Mouse (Mus musculus) hindbrain, embryonic 11.5 days (tissue): ENCODE results near the gene Gale. TPM values are rescaled to one million over a fixed set of nuclear protein-coding genes. Genes with fewer than 3 reads are reported as not detected.

ENCODE experiments used
- ATAC-seq: fragments of 200-750 bp; cut with Nextera tagmentation; 2 replicates; pipeline ENCODE4 v1.8.0; 2017; ENCODE audit warnings: mild to moderate bottlenecking, moderate TSS enrichment, moderate library complexity; ENCODE audit not compliant: low FRiP score
- DNase-seq: peaks from one replicate; pipeline ENCODE4 v3.0.0-alpha.2; 2015; ENCODE audit warnings: low spot score
- H3K27ac ChIP-seq: fragments of 300-500 bp; sonication (generic); 2 replicates; pipeline ENCODE4 v1.5.1; 2014; ENCODE audit warnings: mild to moderate bottlenecking, low read depth, low read length
- H3K27me3 ChIP-seq: fragments of 300-500 bp; sonication (generic); 2 replicates; pipeline ENCODE4 v1.6.1; 2014; ENCODE audit warnings: mild to moderate bottlenecking, low read length, moderate library complexity, mixed read lengths; ENCODE audit not compliant: control insufficient read depth, insufficient read depth
- H3K36me3 ChIP-seq: fragments of 300-500 bp; sonication (generic); 2 replicates; pipeline ENCODE4 v1.6.1; 2014; ENCODE audit warnings: mild to moderate bottlenecking, low read length, moderate library complexity, mixed read lengths; ENCODE audit not compliant: control insufficient read depth, insufficient read depth
- H3K4me1 ChIP-seq: fragments of 300-500 bp; sonication (generic); replicated peaks from 2 replicates; pipeline ENCODE4 v1.6.1; 2014; ENCODE audit warnings: low read length, mixed read lengths; ENCODE audit not compliant: control insufficient read depth, insufficient read depth
- H3K4me2 ChIP-seq: fragments of 300-500 bp; sonication (generic); replicated peaks from 2 replicates; pipeline ENCODE4 v1.6.1; 2014; ENCODE audit warnings: mild to moderate bottlenecking, low read depth, low read length
- H3K4me3 ChIP-seq: fragments of 300-500 bp; sonication (generic); 2 replicates; pipeline ENCODE4 v1.5.1; 2014; ENCODE audit warnings: low read depth, low read length
- H3K9ac ChIP-seq: fragments of 300-500 bp; sonication (generic); 2 replicates; pipeline ENCODE4 v1.6.1; 2014; ENCODE audit warnings: low read depth, low read length
- H3K9me3 ChIP-seq: fragments of 300-500 bp; sonication (generic); 2 replicates; pipeline ENCODE4 v1.6.1; 2016; ENCODE audit warnings: low read length; ENCODE audit not compliant: control insufficient read depth
- WGBS: fragments of 180-500 bp; shearing (Covaris S2); extraction: QIAGEN DNeasy Blood & Tissue Kit; methylation state at CpG from one replicate; pipeline ENCODE4 v1.1.7; 2014; 5-methylcytosine and 5-hydroxymethylcytosine counted together
- polyA plus RNA-seq: library from polyadenylated mRNA; unstranded; fragments of >200 nt; fragmentation: Nextera tagmentation; extraction: Ambion mirVana; gene quantifications from 2 replicates; pipeline ENCODE4 v1.2.1, GENCODE M21; 2014

The Gale gene
- polyA plus RNA-seq, 1 experiment from 2014 or later, result 27.9 TPM

- Histone ChIP-seq H3K27me3 (no peaks in the 10 kb centered on the region), H3K9ac (no peak overlapping the region), H3K9me3 (no peaks in the 10 kb centered on the region), H3K27ac (no peak overlapping the region), H3K36me3 (no peaks in the 10 kb centered on the region; the same call in 1 of the 2 replicates), H3K4me2 (no peak overlapping the region), H3K4me1 (no peaks in the 10 kb centered on the region; the same call in 1 of the 2 replicates), H3K4me3 (no peak overlapping the region)
- ATAC-seq, result no peak
- no peak for DNase-seq
- WGBS, result 89% methylated on average over 10 of the region's 10 CpGs
These were observed 14.1 kb upstream of the Gale start for GRCm38 (mm10) chr4:135949475-135949874.

DNA sequence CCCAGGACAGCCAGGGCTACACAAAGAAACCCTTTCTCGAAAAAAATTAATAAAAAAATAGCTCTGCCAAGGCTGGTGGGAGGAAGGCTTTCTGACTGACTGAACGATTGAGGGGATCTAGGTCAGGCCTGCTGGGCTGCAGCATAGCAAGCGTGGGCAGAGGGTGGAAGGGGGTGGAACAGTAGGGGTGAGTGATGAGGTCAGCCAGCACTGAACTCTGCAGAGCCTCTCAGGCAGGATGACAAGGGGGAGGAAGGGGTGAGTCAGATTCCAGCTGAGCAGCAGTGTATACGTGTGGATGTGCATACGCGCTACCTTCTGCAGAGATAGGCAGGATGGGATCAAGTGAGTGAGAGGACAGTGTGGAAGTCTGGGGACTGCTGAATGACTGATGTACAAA lies 13.6 kb upstream of the Gale start:
- Histone ChIP-seq H3K27ac (no peak overlapping the region), H3K36me3 (no peaks in the 10 kb centered on the region; the same call in 1 of the 2 replicates), H3K4me2 (no peak overlapping the region), H3K9ac (no peak overlapping the region), H3K4me3 (no peak overlapping the region), H3K9me3 (no peaks in the 10 kb centered on the region), H3K27me3 (no peaks in the 10 kb centered on the region), H3K4me1 (no peaks in the 10 kb centered on the region; the same call in 1 of the 2 replicates)
- no peak for DNase-seq
- ATAC-seq, result no peak
- WGBS, result 64% methylated on average over 6 of the region's 6 CpGs

DNA sequence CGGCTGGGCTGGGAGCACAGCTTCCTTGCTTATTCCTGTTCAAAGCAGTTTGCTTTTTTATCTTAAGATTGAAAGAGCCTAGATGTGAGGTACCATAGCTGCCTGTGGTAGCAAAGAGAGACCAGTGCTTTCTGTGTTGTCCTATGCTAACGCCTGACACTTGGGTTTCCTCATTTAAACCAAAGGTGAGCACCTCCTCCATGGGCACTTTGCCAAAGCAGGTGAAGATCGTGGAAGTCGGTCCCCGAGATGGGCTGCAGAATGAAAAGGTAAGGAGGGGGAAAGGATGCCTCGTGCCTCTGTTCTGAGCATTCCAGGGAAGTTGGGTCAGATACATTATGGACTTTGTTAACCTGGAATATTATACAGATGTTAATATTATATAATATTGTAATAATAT lies 13.2 kb upstream of the Gale start:
- H3K4me2 ChIP-seq, result no peak overlapping the region
- no peak overlapping the region for H3K9ac ChIP-seq
- DNase-seq, result no peak
- no peaks in the 10 kb centered on the region; the same call in 1 of the 2 replicates for H3K4me1 ChIP-seq
- no peak overlapping the region for H3K27ac ChIP-seq
- no peak for ATAC-seq
- H3K36me3 ChIP-seq, result no peaks in the 10 kb centered on the region; the same call in 1 of the 2 replicates
- H3K4me3 ChIP-seq, result no peak overlapping the region
- 93% methylated on average over 6 of the region's 6 CpGs for WGBS
- no peaks in the 10 kb centered on the region for H3K27me3 ChIP-seq
- no peaks in the 10 kb centered on the region for H3K9me3 ChIP-seq

GRCm38 (mm10) chr4:135951505-135951904 lies 12.0 kb upstream of the Gale start:
- Histone ChIP-seq H3K4me1 (no peaks in the 10 kb centered on the region), H3K4me3 (no peak overlapping the region), H3K27me3 (no peaks in the 10 kb centered on the region), H3K4me2 (no peak overlapping the region), H3K9me3 (no peaks in the 10 kb centered on the region), H3K9ac (no peak overlapping the region), H3K27ac (no peak overlapping the region), H3K36me3 (no peaks in the 10 kb centered on the region; the same call in 1 of the 2 replicates)
- ATAC-seq, result no peak
- WGBS, result 95% methylated on average over 3 of the region's 3 CpGs
- no peak for DNase-seq

GRCm38 (mm10) chr4:135953179-135953578 lies 10.3 kb upstream of the Gale start:
- Histone ChIP-seq H3K27ac (no peak overlapping the region), H3K9ac (no peak overlapping the region), H3K4me2 (no peak overlapping the region), H3K36me3 (no peaks in the 10 kb centered on the region; the same call in 1 of the 2 replicates), H3K4me1 (no peaks in the 10 kb centered on the region), H3K9me3 (no peaks in the 10 kb centered on the region), H3K27me3 (no peaks in the 10 kb centered on the region), H3K4me3 (no peak overlapping the region)
- 95% methylated on average over 3 of the region's 3 CpGs for WGBS
- no peak for ATAC-seq
- DNase-seq, result no peak

GRCm38 (mm10) chr4:135954241-135954640 lies 9.3 kb upstream of the Gale start:
- Histone ChIP-seq H3K9ac (no peak overlapping the region), H3K4me3 (no peak overlapping the region), H3K27ac (no peak overlapping the region), H3K9me3 (no peaks in the 10 kb centered on the region), H3K27me3 (no peaks in the 10 kb centered on the region), H3K36me3 (no peaks in the 10 kb centered on the region; the same call in 1 of the 2 replicates), H3K4me2 (no peak overlapping the region), H3K4me1 (no peaks in the 10 kb centered on the region)
- 22% methylated on average over 2 of the region's 2 CpGs for WGBS
- ATAC-seq, result peak; percentile 69
- peak; percentile 88 for DNase-seq

DNA sequence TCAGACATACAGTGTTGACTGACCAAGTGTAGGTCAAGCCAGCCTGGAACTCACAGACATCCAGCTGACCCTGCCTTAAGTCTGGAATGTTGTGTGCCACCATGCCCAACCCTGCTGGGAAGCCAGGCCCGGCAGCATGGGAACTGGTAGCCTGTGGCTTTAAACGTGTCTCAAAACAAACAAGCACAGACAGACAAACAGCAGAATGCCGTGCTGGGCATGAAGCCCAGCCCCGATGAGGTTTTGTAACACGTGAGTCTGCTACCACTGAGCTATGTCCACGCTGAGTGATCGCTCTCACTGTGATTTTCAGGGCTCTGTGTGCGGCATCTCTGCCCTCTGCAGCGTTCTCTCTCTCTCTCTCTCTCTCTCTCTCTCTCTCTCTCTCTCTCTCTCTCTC lies 7.6 kb upstream of the Gale start:
- H3K4me1 ChIP-seq, result no peaks in the 10 kb centered on the region
- no peak overlapping the region for H3K9ac ChIP-seq
- H3K27ac ChIP-seq, result no peak overlapping the region
- no peak for ATAC-seq
- H3K4me3 ChIP-seq, result no peak overlapping the region
- no peaks in the 10 kb centered on the region; the same call in 1 of the 2 replicates for H3K36me3 ChIP-seq
- no peak overlapping the region for H3K4me2 ChIP-seq
- no peaks in the 10 kb centered on the region for H3K27me3 ChIP-seq
- no peak for DNase-seq
- H3K9me3 ChIP-seq, result no peaks in the 10 kb centered on the region
- 87% methylated on average over 9 of the region's 9 CpGs for WGBS

DNA sequence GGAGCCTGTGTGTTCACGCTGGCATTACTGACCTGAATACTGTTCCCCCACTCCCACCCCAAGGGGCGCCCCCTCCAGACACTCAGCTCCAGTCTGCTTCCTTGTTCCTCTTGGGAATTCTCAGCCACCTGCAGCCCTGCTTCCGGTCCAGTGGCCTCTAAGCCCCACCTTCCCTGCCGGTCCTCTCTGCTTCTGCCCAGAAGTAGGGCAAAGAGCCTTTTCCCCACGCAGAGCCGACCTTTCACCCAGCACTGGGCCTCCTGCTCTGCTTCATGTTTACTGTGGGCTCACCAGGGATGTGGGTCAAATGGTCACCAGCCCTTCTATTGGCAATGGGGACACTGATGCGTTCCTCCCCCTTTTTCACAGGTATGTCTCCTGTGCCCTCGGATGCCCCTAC lies 5.2 kb upstream of the Gale start:
- Histone ChIP-seq H3K27ac (no peak overlapping the region), H3K9me3 (no peaks in the 10 kb centered on the region), H3K27me3 (no peaks in the 10 kb centered on the region), H3K36me3 (no peaks in the 10 kb centered on the region), H3K4me3 (no peak overlapping the region), H3K4me2 (no peak overlapping the region), H3K4me1 (no peaks in the 10 kb centered on the region), H3K9ac (no peak overlapping the region)
- WGBS, result 67% methylated on average over 8 of the region's 8 CpGs
- no peak for DNase-seq
- no peak for ATAC-seq

DNA sequence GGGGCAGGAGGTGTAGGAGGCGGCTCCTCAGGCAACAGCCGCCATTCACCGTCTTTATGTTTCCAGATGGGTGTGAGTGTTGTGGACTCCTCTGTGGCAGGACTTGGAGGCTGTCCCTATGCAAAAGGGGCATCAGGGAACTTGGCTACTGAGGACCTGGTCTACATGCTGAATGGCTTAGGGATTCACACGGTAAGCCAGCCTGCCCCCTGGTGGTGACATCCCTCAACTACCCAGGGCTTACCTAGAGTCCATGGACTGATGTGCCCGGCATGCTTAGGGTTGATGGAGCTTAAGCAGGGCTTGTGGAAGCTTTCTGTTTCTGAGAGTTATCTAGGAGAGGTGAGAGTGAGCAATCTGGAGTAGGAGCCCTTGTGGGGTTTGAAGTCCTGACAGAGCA lies 2.8 kb upstream of the Gale start:
- Histone ChIP-seq H3K4me3 (no peak overlapping the region), H3K36me3 (no peaks in the 10 kb centered on the region), H3K4me2 (no peak overlapping the region), H3K4me1 (peaks cover 3% of the 10 kb centered on the region; the same call in 1 of the 2 replicates), H3K9ac (no peak overlapping the region), H3K27ac (no peak overlapping the region), H3K9me3 (no peaks in the 10 kb centered on the region), H3K27me3 (no peaks in the 10 kb centered on the region)
- 26% methylated on average over 5 of the region's 5 CpGs for WGBS
- ATAC-seq, result 0 out of 2 replicates have a peak, but pooled peaks have one; percentile 25
- peak; percentile 92 for DNase-seq
